Mouse (Mus musculus) MEL (cell line): ENCODE measurements at regions not wholly inside any gene's neighbourhood (a gene's known extent, or its start where the extent isn't known, plus 50 kb on each side); places are given as distances from the start of the nearest gene placed in this dataset.

Experiments
- DNase-seq: peaks from one replicate; pipeline ENCODE4 v3.0.0; 2011; ENCODE audit warnings: low read depth, low spot score
- H3K27ac ChIP-seq: 2 replicates; pipeline ENCODE4 v1.5.1; 2012; ENCODE audit warnings: low read depth, mild to moderate bottlenecking, control low read depth, low read length, moderate library complexity; ENCODE audit not compliant: control insufficient read depth
- H3K27me3 ChIP-seq, 2 experiments: fragments of 150-350 bp in 1 of 2; sonication (generic) in 1 of 2; 2 replicates each; pipeline ENCODE4 v1.6.1; 2012; ENCODE audit warnings: low read length in 2 of 2, mild to moderate bottlenecking in 2 of 2, improper control_type of control experiment in 1 of 2, moderate library complexity in 1 of 2; ENCODE audit not compliant: insufficient read depth in 2 of 2, control insufficient read depth in 1 of 2
- H3K36me3 ChIP-seq, 2 experiments: 2 replicates each; pipeline ENCODE4 v1.6.1; 2012 to 2014; ENCODE audit warnings: low read length in 2 of 2, improper control_type of control experiment in 1 of 2, inconsistent platforms in 1 of 2, mild to moderate bottlenecking in 1 of 2; ENCODE audit not compliant: insufficient read depth in 2 of 2, control insufficient read depth in 1 of 2
- H3K4me1 ChIP-seq, 2 experiments: fragments of 150-350 bp in 1 of 2; sonication (generic) in 1 of 2; 2 replicates each; pipeline ENCODE4 v1.6.1; 2012; ENCODE audit warnings: low read length in 2 of 2, improper control_type of control experiment in 1 of 2, mild to moderate bottlenecking in 1 of 2; ENCODE audit not compliant: insufficient read depth in 2 of 2, control insufficient read depth in 1 of 2
- H3K4me3 ChIP-seq, 2 experiments: fragments of 150-350 bp in 1 of 2; sonication (generic) in 1 of 2; 2 replicates each; pipeline ENCODE4 v1.5.1; 2012; ENCODE audit warnings: low read depth in 2 of 2, low read length in 2 of 2, mild to moderate bottlenecking in 2 of 2, moderate library complexity in 2 of 2, control low read depth in 1 of 2, improper control_type of control experiment in 1 of 2; ENCODE audit not compliant: control insufficient read depth in 1 of 2, insufficient read depth in 1 of 2
- H3K79me2 ChIP-seq: 2 replicates; pipeline ENCODE4 v1.6.1; 2012; ENCODE audit warnings: mild to moderate bottlenecking, low read length, moderate library complexity; ENCODE audit not compliant: control insufficient read depth, poor library complexity, insufficient read depth
- H3K9ac ChIP-seq: 2 replicates; pipeline ENCODE4 v1.6.1; 2012; ENCODE audit warnings: low read depth, mild to moderate bottlenecking, control low read depth, low read length, moderate library complexity; ENCODE audit not compliant: control insufficient read depth, poor library complexity, severe bottlenecking
- H3K9me3 ChIP-seq: fragments of 150-350 bp; sonication (generic); replicated peaks from 2 replicates; pipeline ENCODE4 v1.6.1; 2012; ENCODE audit warnings: mild to moderate bottlenecking, low read length, improper control_type of control experiment, moderate library complexity; ENCODE audit not compliant: insufficient read depth
- BHLHE40 ChIP-seq: IDR thresholded peaks from 2 replicates; pipeline ENCODE4 v1.6.1; 2012; ENCODE audit warnings: low read depth, mild to moderate bottlenecking, inconsistent platforms, low read length, improper control_type of control experiment, borderline replicate concordance
- CTCF ChIP-seq, 3 experiments: IDR thresholded peaks in 2 of 3; conservative IDR thresholded peaks in 1 of 3; 2 replicates each; pipeline ENCODE4 v1.5.1; 2011 to 2012; ENCODE audit warnings: low read length in 3 of 3, low read depth in 2 of 3, mild to moderate bottlenecking in 2 of 3, improper control_type of control experiment in 1 of 3, inconsistent platforms in 1 of 3, mixed read lengths in 1 of 3, moderate library complexity in 1 of 3; ENCODE audit not compliant: control insufficient read depth in 1 of 3, insufficient read depth in 1 of 3, poor library complexity in 1 of 3, severe bottlenecking in 1 of 3
- ELF1 ChIP-seq: IDR thresholded peaks from 2 replicates; pipeline ENCODE4 v1.6.1; 2014; ENCODE audit warnings: low read depth, mild to moderate bottlenecking, inconsistent platforms, low read length, improper control_type of control experiment, moderate library complexity
- MEF2A ChIP-seq: IDR thresholded peaks from 2 replicates; pipeline ENCODE4 v1.6.1; 2014; ENCODE audit warnings: low read depth, mild to moderate bottlenecking, inconsistent platforms, low read length, improper control_type of control experiment; ENCODE audit not compliant: poor library complexity, insufficient replicate concordance, severe bottlenecking; ENCODE audit errors: extremely low read depth
- NRF1 ChIP-seq: IDR thresholded peaks from 2 replicates; pipeline ENCODE4 v1.6.1; 2014; ENCODE audit warnings: low read depth, mild to moderate bottlenecking, inconsistent platforms, low read length, improper control_type of control experiment, moderate library complexity; ENCODE audit not compliant: poor library complexity, insufficient read depth, severe bottlenecking
- POLR2A ChIP-seq, 2 experiments: IDR thresholded peaks; 2 replicates each; pipeline ENCODE4 v1.6.1; 2011 to 2012; ENCODE audit warnings: low read length in 2 of 2, mild to moderate bottlenecking in 2 of 2, control low read depth in 1 of 2, improper control_type of control experiment in 1 of 2, low read depth in 1 of 2, moderate library complexity in 1 of 2; ENCODE audit not compliant: control insufficient read depth in 1 of 2, insufficient read depth in 1 of 2, poor library complexity in 1 of 2
- RAD21 ChIP-seq: IDR thresholded peaks from 2 replicates; pipeline ENCODE4 v1.6.1; 2011; ENCODE audit warnings: mild to moderate bottlenecking, low read depth, low read length, improper control_type of control experiment
- SMC3 ChIP-seq: IDR thresholded peaks from 2 replicates; pipeline ENCODE4 v1.6.1; 2011; ENCODE audit warnings: low read depth, low read length, improper control_type of control experiment
- TAL1 ChIP-seq: IDR thresholded peaks from 2 replicates; pipeline ENCODE4 v1.6.1; 2012; ENCODE audit warnings: mild to moderate bottlenecking, inconsistent platforms, low read length, moderate library complexity, mixed read lengths
- UBTF ChIP-seq: IDR thresholded peaks from 2 replicates; pipeline ENCODE4 v1.6.1; 2012; ENCODE audit warnings: low read depth, mild to moderate bottlenecking, inconsistent platforms, low read length, improper control_type of control experiment, moderate library complexity, borderline replicate concordance; ENCODE audit not compliant: insufficient read depth

DNA sequence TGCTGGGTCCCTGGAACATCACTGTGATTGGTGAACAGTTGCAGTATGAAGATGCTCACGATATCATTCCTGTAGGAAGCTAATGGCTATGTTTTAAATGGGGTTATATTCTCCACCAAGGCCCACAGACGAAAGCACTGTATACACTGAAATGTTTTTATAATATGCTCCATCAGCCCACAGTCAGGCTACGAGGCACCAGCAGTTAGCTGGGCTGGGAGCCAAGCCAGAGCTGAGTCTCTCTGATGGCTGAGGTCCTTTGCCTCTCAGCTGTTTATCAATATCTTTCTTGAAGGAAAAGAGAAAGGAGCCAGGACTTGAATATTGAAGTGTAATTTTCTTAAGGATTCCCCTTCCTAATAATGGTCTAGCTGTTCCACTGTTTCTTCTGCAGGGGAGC lies 165.1 kb upstream of the Pld5 start:
- Histone ChIP-seq H3K27ac (no peak overlapping the region), H3K9me3 (no peaks in the 10 kb centered on the region), H3K27me3 (no peaks in the 10 kb centered on the region), H3K79me2 (no peaks in the 10 kb centered on the region), H3K4me1 (no peaks in the 10 kb centered on the region)
- TF ChIP-seq CTCF (IDR thresholded peaks at IDR 0.05 in 2 of 3, conservative IDR thresholded peaks at IDR 0.05 in 1 of 3; ENCODE audit: control insufficient read depth in 1 of 3, insufficient read depth in 1 of 3, low read depth in 2 of 3, low read length in 3 of 3, poor library complexity in 1 of 3, severe bottlenecking in 1 of 3) (no peak), TAL1 (no peak)
- TF ChIP-seq, all 39 proteins: peak for 0
- Histone ChIP-seq H3K36me3 (no peaks in the 10 kb centered on the region), H3K4me3 (no peak overlapping the region), H3K9ac (no peak overlapping the region)
- no peak for DNase-seq

- Histone ChIP-seq H3K4me3 (no peak overlapping the region), H3K4me1 (no peaks in the 10 kb centered on the region), H3K36me3 (no peaks in the 10 kb centered on the region), H3K27ac (no peak overlapping the region), H3K9ac (no peak overlapping the region), H3K27me3 (no peaks in the 10 kb centered on the region), H3K9me3 (no peaks in the 10 kb centered on the region), H3K79me2 (no peaks in the 10 kb centered on the region)
- no peak for TF ChIP-seq BHLHE40
- no peak for DNase-seq
These were observed 152.7 kb upstream of the Pld5 start for GRCm38 (mm10) chr1:176427835-176428234.

GRCm38 (mm10) chr1:176427046-176427445 lies 151.9 kb upstream of the Pld5 start:
- H3K4me3 ChIP-seq = no peak overlapping the region
- no peak for DNase-seq
- no peaks in the 10 kb centered on the region for H3K27me3 ChIP-seq
- no peaks in the 10 kb centered on the region for H3K79me2 ChIP-seq
- no peak overlapping the region for H3K9ac ChIP-seq
- H3K4me1 ChIP-seq = no peaks in the 10 kb centered on the region
- no peak overlapping the region for H3K27ac ChIP-seq
- no peak for TF ChIP-seq ELF1
- TF ChIP-seq, all 39 proteins: peak for 0
- Histone ChIP-seq H3K36me3 (no peaks in the 10 kb centered on the region), H3K9me3 (no peaks in the 10 kb centered on the region)

GRCm38 (mm10) chr1:176417251-176417650 lies 142.1 kb upstream of the Pld5 start:
- H3K27ac ChIP-seq = no peak overlapping the region
- TF ChIP-seq SMC3 = no peak
- TF ChIP-seq POLR2A (IDR thresholded peaks at IDR 0.05; ENCODE audit: control insufficient read depth in 1 of 2, insufficient read depth in 1 of 2, low read depth in 1 of 2, low read length in 2 of 2, poor library complexity in 1 of 2) = no peak
- TF ChIP-seq BHLHE40 = no peak
- no peak for TF ChIP-seq RAD21
- no peak for TF ChIP-seq UBTF
- TF ChIP-seq NRF1 = no peak
- TF ChIP-seq MEF2A = no peak
- no peak for DNase-seq
- no peak overlapping the region for H3K4me3 ChIP-seq
- H3K9me3 ChIP-seq = no peaks in the 10 kb centered on the region
- no peaks in the 10 kb centered on the region for H3K79me2 ChIP-seq
- H3K36me3 ChIP-seq = no peaks in the 10 kb centered on the region
- no peaks in the 10 kb centered on the region for H3K27me3 ChIP-seq
- no peak overlapping the region for H3K9ac ChIP-seq
- H3K4me1 ChIP-seq = no peaks in the 10 kb centered on the region
